Mouse (Mus musculus): ENCODE results near the gene Katnbl1.

Gene Katnbl1

DNA sequence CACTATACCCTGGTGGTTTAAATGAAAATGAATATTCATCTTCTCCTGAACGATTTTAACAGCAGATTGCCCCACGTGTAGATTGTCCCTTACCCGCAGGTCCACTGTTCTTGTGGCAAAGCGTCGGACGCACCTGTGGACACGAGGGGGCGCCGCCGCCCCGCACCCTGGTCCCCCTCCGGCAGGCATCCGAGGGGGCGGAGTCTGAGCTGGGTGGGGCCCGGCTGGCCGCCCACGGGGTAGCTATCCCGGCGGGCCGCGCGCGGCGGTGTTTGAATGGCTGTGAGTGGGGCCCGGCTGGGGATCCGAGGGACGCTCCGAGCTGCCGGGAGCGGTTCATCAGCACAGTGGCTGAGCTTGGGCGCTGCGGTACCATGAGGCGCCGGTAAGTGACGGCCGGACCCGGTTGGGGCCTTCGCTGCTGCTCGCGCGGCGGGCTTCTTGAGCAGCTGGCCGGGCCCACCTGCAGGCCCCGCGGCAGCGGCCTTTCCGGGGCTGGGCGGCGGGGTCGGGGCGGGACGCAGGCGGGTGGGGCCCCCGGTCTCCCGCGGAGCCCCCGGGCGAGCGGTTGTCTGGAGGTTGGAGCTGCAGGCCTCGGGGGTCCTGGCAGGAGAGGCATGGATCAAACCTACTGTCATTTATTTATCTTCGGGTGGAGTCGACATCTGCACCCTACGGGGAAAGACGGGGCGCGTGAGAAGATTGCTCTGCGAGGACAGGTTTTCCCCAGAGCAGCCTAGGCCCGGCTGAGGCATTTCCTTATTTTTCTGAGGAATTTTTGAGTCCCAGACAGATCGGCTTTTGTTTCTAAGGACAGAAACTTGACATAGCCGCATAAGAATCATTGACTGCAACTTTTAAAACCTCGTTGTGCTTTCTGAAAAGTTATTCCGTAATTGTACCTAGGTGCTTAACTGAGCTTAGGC is at the start of gene Katnbl1:
Katnbl1 (plus strand) TSS at position 239 of the 926 bp plus-strand sequence.
- DNase-seq (ENCODE audit: low read depth, low spot score), result peak; percentile 82

GRCm38 (mm10) chr2:112332051-112332898 is 46.7 kb upstream of the Katnbl1 start:
- no peak for DNase-seq (ENCODE audit: low read depth, low spot score)

DNA sequence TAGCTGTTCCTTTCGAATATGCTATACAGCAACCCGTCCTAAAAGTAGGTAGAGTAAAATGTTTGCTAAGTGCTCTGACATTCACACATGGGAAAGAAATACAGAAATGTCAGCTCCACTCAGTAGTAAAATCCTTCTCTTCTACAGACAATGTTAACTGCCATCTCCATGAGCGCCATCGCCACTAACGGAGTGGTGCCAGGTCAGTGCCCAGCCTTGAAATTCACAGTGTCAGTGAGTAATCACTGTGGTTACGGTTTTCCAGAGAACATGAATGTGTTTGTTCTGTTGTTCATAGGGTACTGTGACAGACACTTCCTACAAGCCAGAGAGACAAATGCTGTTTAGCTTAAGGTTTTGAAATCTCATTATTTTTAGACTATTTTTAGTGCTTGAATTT is 41.8 kb upstream of the Katnbl1 start:
- DNase-seq (ENCODE audit: low read depth, low spot score), result no peak

GRCm38 (mm10) chr2:112339736-112340135 is 39.3 kb upstream of the Katnbl1 start:
- no peak for DNase-seq (ENCODE audit: low read depth, low spot score)

DNA sequence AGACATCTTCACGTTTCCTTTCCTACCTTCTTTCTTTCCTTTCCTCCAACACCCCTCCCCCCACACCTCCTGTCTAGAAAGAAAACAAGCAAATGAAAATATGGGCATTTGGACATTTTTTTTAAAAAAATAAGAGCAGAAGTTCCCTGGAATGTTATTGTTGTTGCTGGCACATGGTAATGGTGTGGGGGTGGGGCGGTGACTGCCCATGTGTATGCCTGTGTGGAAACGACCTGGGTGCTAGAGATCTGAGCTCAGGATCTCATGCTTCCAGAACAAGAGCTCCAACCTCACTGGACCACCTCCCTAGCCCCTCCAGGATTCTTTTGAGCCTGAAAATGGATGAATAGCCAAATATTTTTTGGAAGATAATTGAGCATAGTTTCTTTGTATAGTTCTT is 37.9 kb upstream of the Katnbl1 start:
- no peak for DNase-seq (ENCODE audit: low read depth, low spot score)

DNA sequence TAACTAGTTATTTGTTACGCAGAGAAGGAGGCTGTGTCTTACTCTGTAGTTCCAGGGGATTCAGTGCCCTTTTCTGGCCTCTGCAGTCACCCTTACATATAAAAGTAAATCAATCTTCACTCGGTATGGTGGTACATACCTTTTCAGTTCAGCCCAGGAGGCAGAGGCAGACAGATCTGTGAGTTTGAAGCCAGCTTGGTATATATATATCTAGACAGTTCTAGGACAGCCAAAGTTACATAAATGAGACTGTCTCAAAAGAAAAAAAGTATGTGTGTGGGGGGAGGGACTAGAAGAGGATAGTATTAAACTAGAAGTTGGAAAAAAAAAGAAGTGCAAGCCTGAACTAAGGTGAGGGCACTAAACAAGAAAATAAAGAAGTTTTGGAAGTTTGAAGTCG is 30.8 kb upstream of the Katnbl1 start:
- DNase-seq (ENCODE audit: low read depth, low spot score), result no peak

GRCm38 (mm10) chr2:112353685-112354455 is 25.1 kb upstream of the Katnbl1 start:
- no peak for DNase-seq (ENCODE audit: low read depth, low spot score)

- DNase-seq (ENCODE audit: low read depth, low spot score), result no peak
Measured at GRCm38 (mm10) chr2:112359611-112360010, 19.4 kb upstream of the Katnbl1 start.

- no peak for DNase-seq (ENCODE audit: low read depth, low spot score)
Measured at GRCm38 (mm10) chr2:112360012-112360780, 18.8 kb upstream of the Katnbl1 start.

DNA sequence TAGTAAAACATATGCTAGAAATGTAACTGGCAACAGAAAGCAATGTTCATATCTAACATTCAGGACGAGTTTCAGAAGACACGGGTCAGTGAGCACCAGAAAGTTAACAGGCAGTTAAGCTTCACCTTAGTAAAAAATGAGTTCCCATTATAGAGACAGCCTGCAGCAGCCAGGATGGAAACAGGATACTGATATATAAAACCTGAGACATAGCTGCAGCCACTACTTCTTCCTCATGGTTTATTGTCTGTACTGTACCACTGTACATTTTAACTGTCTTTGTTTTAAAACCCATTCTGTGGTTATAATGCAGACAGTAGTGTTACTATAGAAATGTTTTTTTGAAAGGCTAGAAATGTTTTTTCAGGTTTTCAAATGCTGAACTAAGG is 18.2 kb upstream of the Katnbl1 start:
- DNase-seq (ENCODE audit: low read depth, low spot score), result no peak

DNA sequence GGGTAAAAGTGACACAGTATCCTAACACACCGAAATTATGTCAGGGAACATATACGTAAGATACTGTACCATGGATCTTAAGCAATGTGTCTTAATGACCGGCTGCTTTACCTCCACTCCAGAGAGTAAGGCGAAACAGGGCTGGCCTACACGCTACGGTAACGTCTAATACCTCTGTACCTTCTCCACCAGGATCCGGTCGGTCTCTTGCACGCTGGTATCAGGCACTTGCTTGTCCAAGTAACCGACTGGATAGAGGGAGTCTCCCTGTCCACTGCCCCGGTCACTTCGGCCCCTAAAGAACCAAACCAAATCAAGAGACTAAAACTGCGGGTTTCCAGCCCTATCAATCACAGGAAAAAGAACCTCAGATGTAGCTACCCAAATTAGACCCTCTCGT is 11.8 kb upstream of the Katnbl1 start:
- DNase-seq (ENCODE audit: low read depth, low spot score), result no peak

- peak; percentile 86 for DNase-seq (ENCODE audit: low read depth, low spot score)
Measured at GRCm38 (mm10) chr2:112367726-112368673, 11.0 kb upstream of the Katnbl1 start, which contains the start of gene Emc4. TSS of gene Emc4 (minus strand) at chr2:112368027.

- no peak for DNase-seq (ENCODE audit: low read depth, low spot score)
Measured at GRCm38 (mm10) chr2:112369941-112370340, 9.1 kb upstream of the Katnbl1 start.

DNA sequence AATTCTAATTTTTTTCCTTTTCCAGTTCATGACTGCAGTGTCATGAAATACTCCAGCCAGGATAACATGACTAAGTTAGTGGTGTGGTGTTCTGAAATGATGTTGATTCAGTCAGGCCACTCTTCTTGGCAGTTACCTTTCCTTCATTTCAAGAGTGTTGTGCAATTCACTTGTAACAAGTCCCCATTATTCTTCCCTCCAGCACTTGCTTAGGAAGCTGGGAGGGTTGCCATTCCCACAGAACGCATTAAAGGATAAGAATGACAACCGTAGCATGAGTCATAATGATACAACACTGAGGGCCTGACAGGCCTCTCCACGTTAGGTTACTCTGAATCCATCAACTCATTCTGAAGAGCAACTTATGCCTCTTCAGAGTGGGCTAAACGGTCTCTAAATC is 5.9 kb upstream of the Katnbl1 start:
- no peak for DNase-seq (ENCODE audit: low read depth, low spot score)

- no peak for DNase-seq (ENCODE audit: low read depth, low spot score)
Measured at GRCm38 (mm10) chr2:112374610-112375009, 4.4 kb upstream of the Katnbl1 start.

- no peak for DNase-seq (ENCODE audit: low read depth, low spot score)
Measured at GRCm38 (mm10) chr2:112380131-112380530, 1.1 kb downstream of the Katnbl1 start.

DNA sequence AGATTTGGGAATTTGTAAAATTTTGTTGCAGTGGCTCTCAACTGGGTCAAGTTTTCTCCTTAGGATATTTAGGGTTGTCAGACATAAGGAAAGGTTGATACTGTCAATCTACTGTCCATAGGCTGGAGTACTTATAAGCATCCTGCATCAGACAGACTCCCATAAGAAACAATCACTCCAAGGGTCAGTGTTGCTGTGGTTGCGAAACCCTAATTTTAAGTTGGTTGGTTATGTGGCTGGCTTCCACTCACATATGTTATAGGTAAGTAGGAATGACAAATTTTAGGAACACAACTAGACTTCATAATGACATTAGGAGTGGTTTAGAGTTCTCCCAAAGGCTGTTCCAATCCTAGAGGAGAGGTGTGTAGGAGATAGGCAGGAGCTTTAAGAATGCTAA is 2.2 kb downstream of the Katnbl1 start:
- no peak for DNase-seq (ENCODE audit: low read depth, low spot score)

- no peak for DNase-seq (ENCODE audit: low read depth, low spot score)
Measured at GRCm38 (mm10) chr2:112390843-112391242, 11.8 kb downstream of the Katnbl1 start.

DNA sequence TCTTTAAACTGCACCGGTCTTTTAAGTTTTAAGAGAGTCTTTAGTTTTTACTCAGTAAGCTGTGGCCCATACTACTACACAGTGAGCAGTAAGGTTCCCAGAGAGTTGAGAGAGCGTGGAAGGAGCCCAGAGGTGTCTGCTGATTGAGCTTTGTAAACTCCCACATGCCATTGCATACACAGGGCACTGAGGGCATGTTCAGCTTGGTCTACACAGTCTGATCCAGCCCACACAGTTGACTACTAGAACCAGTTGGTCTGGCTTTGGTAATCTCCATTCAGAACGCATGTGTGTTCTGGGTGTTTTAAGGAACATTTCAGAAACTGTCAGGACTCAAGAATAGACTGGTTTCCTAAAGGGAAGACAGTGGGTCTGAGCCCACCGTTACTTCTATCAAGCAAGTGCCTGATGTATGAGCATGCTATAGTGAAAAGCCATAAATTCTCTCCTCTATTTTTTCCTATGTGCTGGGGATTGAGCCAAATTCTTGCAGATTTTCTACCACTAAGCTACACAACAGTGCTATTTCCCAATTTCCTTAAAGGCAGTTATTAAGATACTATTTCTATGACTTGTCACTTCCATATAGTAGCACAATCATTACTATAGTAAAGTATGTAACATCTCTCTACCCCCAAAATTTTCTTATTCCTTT is 12.5 kb downstream of the Katnbl1 start:
- DNase-seq (ENCODE audit: low read depth, low spot score), result no peak
